Mouse (Mus musculus): ENCODE measurements at regions not wholly inside any gene's neighbourhood (a gene's known extent, or its start where the extent isn't known, plus 50 kb on each side); places are given as distances from the start of the nearest gene placed in this dataset.

- DNase-seq = no peak
Observed at GRCm38 (mm10) chr9:113057415-113057814, 650.6 kb downstream of the Pdcd6ip start.

DNA sequence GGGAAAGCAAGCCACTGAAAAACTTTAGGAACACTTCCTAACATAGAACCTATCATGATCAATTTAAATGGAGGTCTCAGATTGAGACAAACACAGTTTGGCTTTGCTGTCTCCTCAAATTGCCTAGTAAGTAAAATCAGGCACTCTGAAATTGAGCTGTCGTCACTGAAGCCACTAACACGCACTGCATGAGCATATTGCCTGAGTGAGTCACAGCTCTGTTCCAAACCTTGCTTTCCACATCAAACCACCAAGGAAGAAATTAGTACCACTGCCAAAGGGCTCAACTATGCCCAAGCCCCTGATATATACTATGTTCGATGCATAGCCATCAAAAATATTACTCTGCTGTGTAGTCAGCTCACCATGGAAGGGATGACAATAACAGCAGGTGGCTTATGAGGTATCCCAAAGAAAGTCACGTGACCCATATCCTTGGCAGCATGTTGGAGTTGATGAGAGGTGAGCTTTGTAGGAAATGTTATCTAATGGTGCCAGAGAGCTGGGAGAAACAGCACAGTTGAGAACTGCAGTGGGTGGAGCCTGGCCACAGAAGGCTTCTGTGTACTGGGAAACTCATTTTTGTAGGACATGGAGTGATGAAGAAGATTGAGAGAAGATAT lies 663.4 kb downstream of the Pdcd6ip start:
- DNase-seq = no peak

GRCm38 (mm10) chr9:113040885-113041284 lies 667.2 kb downstream of the Pdcd6ip start:
- DNase-seq = no peak

DNA sequence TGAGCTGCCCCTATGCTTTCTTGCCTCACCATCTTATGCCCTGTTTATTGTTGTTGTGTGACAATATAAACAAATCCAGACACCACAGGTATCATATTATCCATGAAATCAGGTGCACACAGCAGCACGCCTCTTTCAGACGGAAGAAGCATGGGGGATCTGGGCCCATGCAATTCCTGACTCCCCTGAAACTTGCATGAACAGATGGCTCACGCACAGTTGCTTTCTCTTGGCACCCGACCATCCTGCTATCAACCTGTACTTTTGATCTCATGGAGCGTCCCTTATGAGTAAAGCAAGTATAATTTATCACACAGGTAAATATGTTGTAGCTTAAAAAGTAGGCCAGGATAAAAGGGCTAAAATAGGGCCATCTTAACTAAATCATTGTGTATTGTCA lies 674.1 kb downstream of the Pdcd6ip start:
- no peak for DNase-seq

GRCm38 (mm10) chr9:113029091-113029490 lies 679.0 kb downstream of the Pdcd6ip start:
- DNase-seq = no peak

DNA sequence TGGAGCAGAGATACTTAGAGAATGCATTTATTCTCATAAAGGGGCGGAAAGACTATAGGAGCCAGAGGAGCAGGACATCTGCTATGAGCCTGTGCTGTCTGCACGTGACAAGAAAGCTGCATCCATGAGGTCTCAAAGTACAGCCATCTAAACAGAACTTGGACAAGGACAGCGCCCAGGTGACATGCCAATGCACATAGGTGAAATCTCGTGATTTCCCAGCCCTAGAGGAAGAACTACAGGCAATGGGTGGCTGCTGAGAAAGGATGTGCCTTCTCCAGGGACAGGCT lies 681.2 kb downstream of the Pdcd6ip start:
- DNase-seq = no peak

DNA sequence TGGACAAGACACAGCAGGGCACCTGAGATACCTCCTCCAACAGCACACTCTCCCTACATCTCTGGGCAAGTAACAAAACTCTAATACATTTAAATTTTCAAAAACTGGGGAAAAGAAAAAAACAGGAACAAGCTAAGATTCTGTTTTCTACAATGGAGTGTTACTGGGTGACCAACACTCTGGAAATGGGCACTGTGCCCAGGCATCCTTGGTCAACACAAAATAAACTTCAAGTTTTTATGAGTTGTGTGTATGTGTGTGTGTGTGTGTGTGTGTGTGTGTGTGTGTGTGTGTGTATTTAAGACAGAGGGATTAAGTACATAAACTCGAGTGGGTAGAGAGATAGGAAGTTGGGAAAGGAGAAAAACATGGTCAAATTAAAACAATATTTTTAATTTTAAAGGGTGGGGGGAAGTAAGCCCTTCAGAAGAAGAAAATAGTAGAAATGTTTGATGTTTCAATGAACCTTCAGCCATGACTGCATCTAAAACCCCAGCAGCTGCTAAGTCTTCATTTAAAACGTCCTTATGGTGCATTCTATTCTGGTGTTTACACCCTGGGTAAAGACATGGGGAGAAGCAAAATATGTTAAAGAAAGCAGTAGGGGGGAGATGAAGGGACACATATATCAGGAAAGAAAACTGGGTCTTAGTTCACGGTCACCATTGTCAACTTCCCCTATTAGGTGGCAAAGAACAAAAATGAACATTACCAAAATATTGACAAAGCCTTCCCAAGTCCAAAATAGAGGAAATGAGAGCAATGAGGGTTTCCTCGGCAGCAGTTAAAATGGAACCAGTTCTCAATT lies 681.8 kb downstream of the Pdcd6ip start:
- DNase-seq = peak; percentile 45

- no peak for DNase-seq
Observed at GRCm38 (mm10) chr9:113021866-113022645, 686.0 kb downstream of the Pdcd6ip start.

- no peak for DNase-seq
Observed at GRCm38 (mm10) chr9:113019576-113019975, 688.5 kb downstream of the Pdcd6ip start.

- DNase-seq = no peak
Observed at GRCm38 (mm10) chr9:113008106-113008505, 700.0 kb downstream of the Pdcd6ip start.

DNA sequence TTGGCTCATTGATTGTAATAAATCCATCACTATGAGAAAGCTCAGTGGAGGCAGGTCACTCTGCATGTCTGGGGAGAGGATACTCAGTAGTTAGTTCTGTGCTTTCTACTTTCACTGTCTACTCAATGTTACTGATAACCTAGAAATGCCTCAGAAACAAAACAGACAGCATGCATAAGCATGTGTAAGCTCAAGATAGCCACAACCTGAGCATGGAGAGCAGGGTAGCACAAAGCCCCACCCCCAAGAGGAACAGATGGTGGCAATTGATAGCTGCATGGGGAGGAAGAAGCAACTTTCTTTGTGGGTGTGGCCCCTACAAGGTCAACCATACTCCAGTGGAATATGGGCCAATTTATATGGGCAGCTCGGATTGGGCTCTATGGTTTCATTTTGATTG lies 711.9 kb downstream of the Pdcd6ip start:
- no peak for DNase-seq

DNA sequence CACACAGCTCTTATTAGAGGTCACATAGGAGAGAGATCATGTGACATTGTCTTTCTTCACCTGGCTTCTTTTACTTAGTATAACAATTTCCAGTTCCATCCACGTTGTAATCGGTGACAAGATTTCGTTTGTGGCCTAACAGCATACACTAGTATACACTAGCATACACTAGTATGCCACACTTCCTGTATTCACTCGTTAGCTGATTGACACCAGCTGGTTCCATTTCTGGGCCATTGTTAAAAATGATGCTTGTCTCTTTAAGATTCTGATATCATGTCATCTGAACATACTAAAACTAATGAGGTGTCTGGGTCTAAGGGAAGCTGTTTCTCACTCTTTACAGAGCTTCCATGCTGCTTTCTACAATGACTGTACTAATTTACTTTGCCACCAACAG lies 713.3 kb downstream of the Pdcd6ip start:
- DNase-seq = no peak

DNA sequence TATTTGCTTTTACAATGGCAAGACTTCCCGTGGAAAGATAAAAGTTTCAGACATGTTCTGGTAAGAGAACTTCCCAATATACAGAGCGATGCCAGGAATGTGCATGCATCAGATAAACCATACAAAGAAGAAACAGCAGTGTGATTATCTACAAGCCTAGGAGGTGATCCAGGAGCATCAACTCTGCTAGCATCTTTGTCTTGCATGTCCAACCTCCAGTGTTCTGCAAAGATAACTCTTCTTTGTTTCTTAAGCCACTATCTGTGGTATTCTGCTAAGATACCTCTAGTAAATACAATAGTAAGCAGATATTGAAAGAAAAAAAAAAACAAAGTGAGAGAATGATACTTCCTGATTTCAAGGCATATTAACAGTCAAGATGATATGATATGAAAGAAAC lies 714.4 kb downstream of the Pdcd6ip start:
- no peak for DNase-seq

DNA sequence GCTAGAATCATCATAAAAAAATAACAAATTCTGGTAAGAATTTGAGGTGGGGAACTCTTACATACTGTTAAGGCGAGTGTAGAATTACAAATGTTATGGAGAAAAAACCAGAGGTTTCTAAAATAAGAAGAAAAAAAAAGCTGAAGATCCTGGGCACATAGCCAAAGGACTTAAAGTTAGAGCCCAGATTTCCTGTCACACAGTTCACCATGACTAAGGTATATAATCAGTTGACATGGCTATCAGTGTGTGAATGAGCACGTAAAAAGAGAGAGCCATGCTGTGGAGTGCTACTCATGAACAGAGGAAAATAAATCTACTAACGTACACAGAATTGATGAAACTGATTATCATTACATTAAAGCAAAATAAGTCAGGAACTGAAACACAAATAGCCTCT lies 715.1 kb downstream of the Pdcd6ip start:
- DNase-seq = no peak

DNA sequence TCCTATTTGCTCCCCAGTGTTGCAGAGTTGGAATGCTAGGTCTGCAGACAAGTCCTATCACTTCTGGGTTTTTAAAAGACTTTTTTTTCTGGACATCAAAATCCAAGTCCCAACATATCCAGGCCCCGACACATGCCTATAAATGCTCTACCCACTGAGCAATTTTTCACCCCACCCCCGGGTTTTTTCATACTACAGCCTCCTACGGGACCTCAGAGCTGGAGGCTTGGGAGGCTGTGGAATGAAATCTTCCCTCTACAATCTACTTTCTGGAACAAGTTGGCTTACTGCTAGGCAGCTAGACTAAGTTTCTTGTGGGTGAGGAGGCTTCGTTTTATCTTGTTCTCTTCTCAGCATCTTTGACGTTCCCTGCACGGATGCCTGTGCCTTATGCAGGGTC lies 724.7 kb downstream of the Pdcd6ip start:
- DNase-seq = no peak

DNA sequence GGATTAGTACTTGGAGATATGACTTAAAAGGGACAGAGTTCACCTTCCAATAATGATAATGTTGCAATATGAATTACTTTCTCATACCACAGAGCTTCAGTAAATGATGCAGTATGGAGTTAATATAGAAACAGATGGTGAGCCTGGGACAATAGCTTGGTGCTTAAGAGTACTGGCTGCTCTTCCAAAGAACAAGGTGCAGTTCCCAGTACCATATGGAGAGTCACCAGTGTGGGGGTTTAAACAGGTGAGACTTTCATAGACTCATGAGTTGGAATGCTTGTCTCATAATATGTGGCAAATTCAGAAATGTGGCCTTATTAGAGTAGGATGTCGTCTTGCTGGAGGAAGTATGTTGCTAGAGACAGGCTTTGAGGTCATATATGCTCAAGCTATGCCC lies 715.8 kb upstream of the Arpp21 start:
- DNase-seq = no peak

DNA sequence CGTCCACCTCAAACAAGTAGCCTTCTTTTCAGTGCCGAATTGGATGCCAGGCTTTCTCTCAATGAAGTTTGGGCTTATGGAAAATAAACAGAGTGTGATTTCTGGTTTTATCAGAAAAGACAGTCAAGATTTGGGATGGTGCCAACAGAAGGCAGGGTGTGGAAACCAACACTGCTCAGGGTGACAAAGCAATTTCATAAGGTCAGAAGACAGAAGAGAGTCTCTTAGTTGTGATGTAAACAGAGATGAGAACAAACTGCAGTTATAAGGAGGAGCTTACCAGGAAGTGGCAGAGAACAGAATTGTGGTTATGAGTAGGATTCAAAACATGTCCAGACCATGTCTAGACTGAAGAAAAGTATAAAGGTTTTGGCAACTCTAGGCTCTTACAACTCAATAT lies 714.3 kb upstream of the Arpp21 start:
- no peak for DNase-seq

GRCm38 (mm10) chr9:112938781-112939180 lies 703.0 kb upstream of the Arpp21 start:
- no peak for DNase-seq

DNA sequence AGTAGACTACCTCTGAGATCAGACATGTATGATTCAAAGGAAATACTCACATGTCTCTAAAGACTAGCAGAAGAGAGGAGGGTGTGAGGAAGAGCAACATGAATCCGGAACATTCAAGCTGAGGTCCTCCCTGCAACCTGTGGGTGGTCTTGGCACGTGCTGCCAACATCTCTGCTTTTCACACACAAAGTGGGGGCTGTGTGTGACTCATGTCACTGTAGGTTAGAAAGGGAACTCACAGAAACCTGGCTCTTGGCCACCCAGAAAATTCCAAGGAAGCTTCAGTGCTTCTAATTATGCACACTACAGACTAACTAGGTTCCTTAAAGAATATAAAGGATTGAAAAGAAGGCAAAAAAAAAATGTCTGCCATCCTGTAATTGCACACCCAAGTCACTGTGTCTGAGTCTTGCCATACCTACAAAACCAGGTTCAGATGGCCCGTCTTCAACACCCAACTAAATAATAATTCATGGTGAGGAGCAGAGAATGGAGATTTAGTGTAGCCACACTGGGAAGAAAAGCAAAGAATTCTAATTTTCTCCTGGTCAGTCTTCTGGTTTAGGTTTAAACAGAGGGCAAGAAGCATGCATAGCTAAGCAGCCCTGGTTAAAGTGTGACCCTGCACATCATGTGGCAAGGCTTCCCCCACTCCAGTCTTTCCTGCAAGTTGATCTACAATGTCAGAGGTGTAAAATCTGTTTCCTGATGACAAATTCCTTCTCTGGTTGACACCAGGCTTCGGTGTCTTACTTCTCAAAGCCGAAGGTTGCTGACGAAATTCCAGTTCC lies 673.8 kb upstream of the Arpp21 start:
- peak; percentile 40 for DNase-seq

- peak; percentile 13 for DNase-seq
Observed at GRCm38 (mm10) chr9:112905955-112906354, 670.2 kb upstream of the Arpp21 start.

- no peak for DNase-seq
Observed at GRCm38 (mm10) chr9:112864921-112865320, 629.2 kb upstream of the Arpp21 start.

DNA sequence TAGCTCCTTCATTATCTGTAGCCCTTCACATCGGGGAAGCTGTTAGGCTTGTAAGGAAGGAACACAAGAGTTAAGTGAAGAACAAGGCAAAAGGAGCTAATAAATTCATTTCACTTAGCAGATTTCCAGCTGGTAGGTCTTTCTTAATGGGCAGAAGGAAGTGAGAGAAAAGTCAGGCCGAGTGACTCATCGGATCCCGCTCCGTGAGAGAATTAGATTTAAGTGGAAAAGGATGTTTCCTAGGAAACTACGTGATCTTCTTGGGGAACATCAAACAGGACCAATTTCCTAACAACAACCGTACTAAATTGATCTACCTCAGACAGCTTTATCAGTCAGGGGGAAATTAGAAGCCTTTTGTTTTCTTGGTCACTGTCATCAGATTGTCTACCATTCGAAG lies 625.4 kb upstream of the Arpp21 start:
- no peak for DNase-seq

DNA sequence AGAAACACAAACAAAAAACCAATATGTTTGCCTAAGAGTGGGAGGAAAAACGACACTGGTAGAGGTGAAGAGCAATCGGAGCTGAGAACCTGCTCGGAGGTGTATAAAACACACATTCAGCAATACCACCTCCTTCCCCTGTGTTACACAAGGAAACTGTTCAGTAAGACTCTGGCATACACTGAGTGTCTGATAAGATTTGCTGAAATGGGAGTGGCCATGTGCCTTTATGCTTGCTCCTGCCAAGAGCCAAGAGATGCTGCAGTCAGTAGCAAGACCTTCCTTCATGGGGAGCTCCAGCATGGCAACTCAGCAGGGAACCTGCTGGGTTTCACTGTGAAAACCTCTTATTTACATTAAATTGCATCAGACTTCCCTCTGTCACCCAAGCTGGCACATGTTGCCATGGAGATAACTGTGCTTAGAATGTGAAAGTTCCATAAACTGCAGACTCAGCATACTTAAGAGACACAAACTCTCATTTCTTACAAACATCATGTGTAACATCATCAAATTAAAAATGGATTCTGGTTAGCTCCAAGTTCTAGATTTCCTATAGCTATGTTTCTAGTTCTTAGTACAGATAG lies 624.7 kb upstream of the Arpp21 start:
- no peak for DNase-seq
